Mouse (Mus musculus) cerebellum, adult 2 months (tissue): ENCODE data around the gene Slc27a3.

Experiments used
- CTCF ChIP-seq: fragments of 200-500 bp; IDR thresholded peaks from 2 replicates; pipeline ENCODE4 v1.5.1; 2011; ENCODE audit warnings: low read depth, mild to moderate bottlenecking, control low read depth, low read length, moderate library complexity, borderline replicate concordance; ENCODE audit not compliant: insufficient read depth
- POLR2A ChIP-seq: fragments of 200-500 bp; IDR thresholded peaks from 2 replicates; pipeline ENCODE4 v1.6.1; 2011; ENCODE audit warnings: low read length, control low read depth, borderline replicate concordance; ENCODE audit not compliant: insufficient read depth

DNA sequence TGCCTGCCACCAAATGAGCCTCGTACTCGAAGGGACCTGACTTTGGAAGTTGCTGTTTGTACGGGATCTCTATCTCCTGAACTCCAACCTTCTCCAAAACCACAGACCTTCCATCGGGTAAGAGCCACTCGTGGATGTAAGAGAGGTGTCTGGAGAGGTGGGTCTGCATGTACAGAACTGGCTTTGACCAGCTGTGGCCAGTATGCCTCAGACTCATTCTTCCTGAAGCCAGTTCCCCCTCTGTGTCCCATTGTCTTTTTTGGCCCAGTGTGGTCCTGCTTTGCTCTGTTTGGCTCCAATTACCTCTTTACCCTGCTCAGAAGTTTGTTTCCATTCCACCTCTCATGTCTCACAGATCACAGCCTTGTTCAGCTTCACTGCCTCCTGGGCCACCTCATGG is 11.2 kb downstream of the Slc27a3 start:
- TF ChIP-seq CTCF (no peak), POLR2A (no peak)
